Mouse (Mus musculus): Measurements from ENCODE around the gene Mmp12.
"Not testable (repeated sequence)": the region's sequence is repeated elsewhere in the genome, so short reads cannot be mapped to it uniquely, and the experiment has no call there.

The Mmp12 gene

GRCm38 (mm10) chr9:7344107-7344506, at the start of gene Mmp12:
Gene Mmp12 (plus strand): TSS chr9:7344381.
- DNase-seq (ENCODE audit: low read depth, low spot score): no peak

GRCm38 (mm10) chr9:7331847-7332246, 12.3 kb upstream of the Mmp12 start:
- DNase-seq (ENCODE audit: low read depth, low spot score): no peak

DNA sequence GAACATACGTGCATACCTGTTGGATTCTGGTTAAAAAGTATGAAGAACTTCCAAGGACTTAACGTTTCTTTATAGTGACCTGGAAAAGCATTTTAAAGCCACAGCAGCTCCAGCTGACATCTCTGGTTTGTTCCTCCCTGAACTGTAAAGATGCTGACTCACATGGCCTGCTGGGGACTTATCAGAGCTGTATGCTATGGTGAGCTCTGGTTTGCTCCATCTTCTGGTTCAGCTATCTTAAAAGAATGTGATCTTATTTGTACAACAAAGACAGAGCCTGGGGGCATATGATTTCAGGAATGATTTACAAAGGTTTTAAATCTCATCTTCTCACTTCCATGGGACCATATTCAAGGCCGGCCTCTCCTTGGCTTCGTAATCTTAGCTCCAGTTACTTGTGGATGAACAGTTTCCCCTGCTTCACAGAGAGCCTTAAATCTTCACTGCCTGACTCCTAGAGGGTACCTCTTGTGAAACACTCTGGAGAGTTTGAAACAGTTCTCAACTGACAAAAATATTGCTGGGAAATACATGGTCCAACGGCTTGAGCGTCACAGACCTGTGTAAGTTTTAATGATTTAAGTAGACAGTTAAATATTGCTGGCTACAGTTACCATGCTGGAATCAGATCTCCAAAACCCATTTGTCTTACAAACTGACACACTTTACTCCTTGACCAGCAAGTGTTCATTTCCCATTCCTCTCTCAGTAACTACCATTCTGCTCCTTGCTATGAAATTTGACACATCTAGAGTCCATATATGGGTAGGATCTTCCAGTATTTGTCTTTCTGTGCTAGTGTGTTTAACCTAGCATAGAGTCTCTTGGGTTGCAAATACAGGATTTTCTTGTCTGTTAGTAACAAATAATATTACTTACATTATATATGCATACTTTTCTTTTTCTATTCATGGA, 8.2 kb upstream of the Mmp12 start:
- DNase-seq (ENCODE audit: low read depth, low spot score): no peak

DNA sequence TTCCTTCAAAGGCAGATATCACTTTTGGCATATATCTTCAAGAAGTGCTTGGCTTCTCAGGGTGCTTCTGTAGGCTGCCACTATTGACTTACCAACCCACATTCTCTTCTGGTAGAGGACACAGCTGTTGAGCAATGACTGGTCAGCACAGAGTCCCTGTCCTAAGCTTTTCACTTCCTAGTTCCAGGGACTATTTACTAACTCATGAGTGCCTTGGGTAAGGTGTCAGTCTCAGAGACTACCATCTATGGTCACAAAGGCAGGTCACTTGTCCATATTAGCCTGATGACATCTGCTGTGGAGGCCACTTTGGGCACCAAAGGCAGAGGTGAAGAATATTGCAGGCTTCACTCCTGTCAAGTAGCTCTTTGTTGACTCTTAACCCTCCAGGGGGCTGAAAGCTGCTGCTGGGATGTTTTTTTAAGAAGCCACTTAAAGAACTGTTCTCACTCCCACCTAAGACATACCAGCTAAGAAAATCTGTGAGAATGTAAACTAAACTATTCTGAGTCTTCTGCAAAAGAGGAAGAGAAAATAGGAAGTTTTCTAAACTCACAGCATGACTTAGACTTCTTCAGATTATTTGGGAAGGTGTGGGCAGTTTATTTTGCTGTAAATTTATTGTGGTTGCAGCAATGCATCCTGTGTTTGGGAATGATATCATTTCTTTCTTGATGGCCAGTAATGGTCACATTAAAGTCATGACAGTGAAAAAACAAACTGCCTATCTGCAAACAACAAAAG, 7.3 kb upstream of the Mmp12 start:
- no peak for DNase-seq (ENCODE audit: low read depth, low spot score)

GRCm38 (mm10) chr9:7345513-7345912, 1.3 kb downstream of the Mmp12 start:
- no peak for DNase-seq (ENCODE audit: low read depth, low spot score)

- DNase-seq (ENCODE audit: low read depth, low spot score): peak; percentile 42
Measured at GRCm38 (mm10) chr9:7354535-7354934, 10.4 kb downstream of the Mmp12 start.

DNA sequence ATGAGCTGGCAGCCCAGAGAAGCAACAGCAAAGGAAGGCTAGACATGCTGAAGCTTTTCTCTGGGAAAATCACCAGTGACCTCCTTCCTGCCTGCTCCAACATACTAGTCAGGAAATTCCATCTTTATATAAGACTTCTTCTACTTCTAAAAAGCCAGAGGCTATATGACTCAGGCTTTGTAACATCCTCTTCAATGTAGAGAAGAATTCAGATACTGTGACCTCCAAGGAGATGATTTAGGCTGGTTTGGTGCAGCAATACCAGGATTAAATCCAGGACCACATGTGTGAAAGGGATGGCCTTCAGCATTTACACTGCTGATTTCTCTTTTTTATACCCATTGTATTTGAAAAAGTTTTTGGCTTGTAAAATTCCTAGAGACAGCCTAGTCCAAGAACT, 43.8 kb downstream of the Mmp12 start, which contains the start of gene Mmp1b:
TSS of gene Mmp1b (minus strand) at position 101 of the 400 bp plus-strand sequence.
- DNase-seq (ENCODE audit: low read depth, low spot score): no peak

GRCm38 (mm10) chr9:7396556-7396955, 52.4 kb downstream of the Mmp12 start:
- DNase-seq (ENCODE audit: low read depth, low spot score): not testable (repeated sequence)

All from telencephalon, adult 2 months (tissue).